Mouse (Mus musculus): ENCODE data around the gene Sept9. TPM values are rescaled to one million over a fixed set of nuclear protein-coding genes. Genes with fewer than 3 reads are reported as not detected.

Gene Sept9
- polyA plus RNA-seq, 1 experiment from 2014 or later = 126 TPM

- Histone ChIP-seq H3K4me2 (peak overlapping the region; percentile 91), H3K9me3 (replicated peaks) (no peaks in the 10 kb centered on the region), H3K27me3 (no peaks in the 10 kb centered on the region), H3K4me3 (replicated peaks) (peak overlapping the region; percentile 57), H3K9ac (peak overlapping the region; percentile 62), H3K27ac (peak overlapping the region; percentile 89), H3K4me1 (peaks cover 87% of the 10 kb centered on the region), H3K36me3 (no peaks in the 10 kb centered on the region)
- WGBS = 3% methylated on average over 17 of the region's 17 CpGs
- ATAC-seq (replicated peaks; ENCODE audit: low FRiP score) = peak; percentile 16
These were observed 132.1 kb downstream of the Sept9 start for GRCm38 (mm10) chr11:117331361-117332241.

GRCm38 (mm10) chr11:117332242-117333149 is 133.0 kb downstream of the Sept9 start:
- Histone ChIP-seq H3K4me3 (replicated peaks) (peak overlapping the region; percentile 57), H3K27ac (peak overlapping the region; percentile 89), H3K9ac (peak overlapping the region; percentile 62), H3K4me2 (peak overlapping the region; percentile 91), H3K4me1 (peaks cover 84% of the 10 kb centered on the region), H3K36me3 (no peaks in the 10 kb centered on the region), H3K9me3 (replicated peaks) (no peaks in the 10 kb centered on the region), H3K27me3 (no peaks in the 10 kb centered on the region)
- ATAC-seq (replicated peaks; ENCODE audit: low FRiP score) = peak; percentile 79
- 2% methylated on average over 37 of the region's 37 CpGs for WGBS

GRCm38 (mm10) chr11:117333150-117333715 is 133.8 kb downstream of the Sept9 start:
- peak overlapping the region; percentile 57 for H3K4me3 ChIP-seq (replicated peaks)
- peaks cover 84% of the 10 kb centered on the region for H3K4me1 ChIP-seq
- H3K4me2 ChIP-seq = peak overlapping the region; percentile 91
- H3K9ac ChIP-seq = peak overlapping the region; percentile 62
- H3K9me3 ChIP-seq (replicated peaks) = no peaks in the 10 kb centered on the region
- 29% methylated on average over 13 of the region's 13 CpGs for WGBS
- no peak for ATAC-seq (replicated peaks; ENCODE audit: low FRiP score)
- H3K27ac ChIP-seq = peak overlapping the region; percentile 89
- H3K36me3 ChIP-seq = no peaks in the 10 kb centered on the region
- no peaks in the 10 kb centered on the region for H3K27me3 ChIP-seq

- WGBS = 26% methylated on average over 6 of the region's 6 CpGs
These were observed 134.6 kb downstream of the Sept9 start for GRCm38 (mm10) chr11:117334101-117334500.

GRCm38 (mm10) chr11:117335146-117335545 is 135.7 kb downstream of the Sept9 start:
- H3K4me3 ChIP-seq (replicated peaks) = no peak overlapping the region
- ATAC-seq (replicated peaks; ENCODE audit: low FRiP score) = no peak
- H3K4me1 ChIP-seq = peaks cover 91% of the 10 kb centered on the region
- 0 out of 2 replicates have a peak, but pooled peaks cover 2% of the 10 kb centered on the region for H3K36me3 ChIP-seq
- H3K9me3 ChIP-seq (replicated peaks) = no peaks in the 10 kb centered on the region
- 0 out of 2 replicates have a peak overlapping the region, but pooled peaks have one; percentile 91 for H3K4me2 ChIP-seq
- WGBS = 98% methylated on average over 2 of the region's 2 CpGs
- H3K27ac ChIP-seq = 0 out of 2 replicates have a peak overlapping the region, but pooled peaks have one; percentile 28
- no peak overlapping the region for H3K9ac ChIP-seq
- H3K27me3 ChIP-seq = no peaks in the 10 kb centered on the region

More at GRCm38 (mm10) chr11:117334101-117334500, 134.6 kb downstream of the Sept9 start:
- Histone ChIP-seq H3K36me3 (no peaks in the 10 kb centered on the region), H3K9ac (peak overlapping the region; percentile 17; the same call in 1 of the 2 replicates), H3K4me1 (peaks cover 90% of the 10 kb centered on the region), H3K9me3 (replicated peaks) (no peaks in the 10 kb centered on the region), H3K27ac (peak overlapping the region; percentile 89), H3K4me3 (replicated peaks) (no peak overlapping the region), H3K4me2 (peak overlapping the region; percentile 91), H3K27me3 (no peaks in the 10 kb centered on the region)
- no peak for ATAC-seq (replicated peaks; ENCODE audit: low FRiP score)

- H3K36me3 ChIP-seq = 0 out of 2 replicates have a peak, but pooled peaks cover 7% of the 10 kb centered on the region
- H3K27me3 ChIP-seq = no peaks in the 10 kb centered on the region
- H3K4me3 ChIP-seq (replicated peaks) = no peak overlapping the region
- 83% methylated on average over 7 of the region's 7 CpGs for WGBS
- no peaks in the 10 kb centered on the region for H3K9me3 ChIP-seq (replicated peaks)
- no peak for ATAC-seq (replicated peaks; ENCODE audit: low FRiP score)
- H3K4me1 ChIP-seq = peaks cover 91% of the 10 kb centered on the region
- no peak overlapping the region for H3K4me2 ChIP-seq
- H3K27ac ChIP-seq = no peak overlapping the region
- H3K9ac ChIP-seq = no peak overlapping the region
These were observed 136.8 kb downstream of the Sept9 start for GRCm38 (mm10) chr11:117336081-117336788.

- 85% methylated on average over 9 of the region's 9 CpGs for WGBS
- Histone ChIP-seq H3K36me3 (0 out of 2 replicates have a peak, but pooled peaks cover 7% of the 10 kb centered on the region), H3K4me3 (replicated peaks) (no peak overlapping the region), H3K4me1 (peaks cover 85% of the 10 kb centered on the region), H3K27me3 (no peaks in the 10 kb centered on the region), H3K9me3 (replicated peaks) (no peaks in the 10 kb centered on the region), H3K27ac (no peak overlapping the region), H3K4me2 (no peak overlapping the region), H3K9ac (no peak overlapping the region)
- no peak for ATAC-seq (replicated peaks; ENCODE audit: low FRiP score)
These were observed 138.3 kb downstream of the Sept9 start for GRCm38 (mm10) chr11:117337749-117338148.

GRCm38 (mm10) chr11:117338503-117338902 is 139.0 kb downstream of the Sept9 start:
- no peak for ATAC-seq (replicated peaks; ENCODE audit: low FRiP score)
- no peaks in the 10 kb centered on the region for H3K27me3 ChIP-seq
- H3K9ac ChIP-seq = 0 out of 2 replicates have a peak overlapping the region, but pooled peaks have one; percentile 18
- H3K9me3 ChIP-seq (replicated peaks) = no peaks in the 10 kb centered on the region
- peaks cover 83% of the 10 kb centered on the region for H3K4me1 ChIP-seq
- H3K27ac ChIP-seq = peak overlapping the region; percentile 4; the same call in 1 of the 2 replicates
- 56% methylated on average over 8 of the region's 8 CpGs for WGBS
- H3K4me3 ChIP-seq (replicated peaks) = no peak overlapping the region
- H3K36me3 ChIP-seq = 0 out of 2 replicates have a peak, but pooled peaks cover 7% of the 10 kb centered on the region
- no peak overlapping the region for H3K4me2 ChIP-seq

- no peak for ATAC-seq (replicated peaks; ENCODE audit: low FRiP score)
- H3K4me3 ChIP-seq (replicated peaks) = no peak overlapping the region
- H3K4me1 ChIP-seq = peaks cover 83% of the 10 kb centered on the region
- H3K27me3 ChIP-seq = no peaks in the 10 kb centered on the region
- H3K9ac ChIP-seq = no peak overlapping the region
- H3K4me2 ChIP-seq = no peak overlapping the region
- H3K27ac ChIP-seq = no peak overlapping the region
- 84% methylated on average over 3 of the region's 3 CpGs for WGBS
- H3K36me3 ChIP-seq = 0 out of 2 replicates have a peak, but pooled peaks cover 7% of the 10 kb centered on the region
- no peaks in the 10 kb centered on the region for H3K9me3 ChIP-seq (replicated peaks)
These were observed 139.6 kb downstream of the Sept9 start for GRCm38 (mm10) chr11:117339050-117339449.

GRCm38 (mm10) chr11:117341218-117341617 is 141.8 kb downstream of the Sept9 start:
- no peak overlapping the region for H3K4me3 ChIP-seq (replicated peaks)
- no peaks in the 10 kb centered on the region for H3K9me3 ChIP-seq (replicated peaks)
- peaks cover 84% of the 10 kb centered on the region for H3K4me1 ChIP-seq
- 69% methylated on average over 7 of the region's 7 CpGs for WGBS
- no peak for ATAC-seq (replicated peaks; ENCODE audit: low FRiP score)
- H3K4me2 ChIP-seq = no peak overlapping the region
- H3K27me3 ChIP-seq = no peaks in the 10 kb centered on the region
- 0 out of 2 replicates have a peak, but pooled peaks cover 7% of the 10 kb centered on the region for H3K36me3 ChIP-seq
- no peak overlapping the region for H3K27ac ChIP-seq
- H3K9ac ChIP-seq = no peak overlapping the region

- no peak for ATAC-seq (replicated peaks; ENCODE audit: low FRiP score)
- H3K4me1 ChIP-seq = peaks cover 88% of the 10 kb centered on the region
- WGBS = 96% methylated on average over 7 of the region's 7 CpGs
- H3K4me2 ChIP-seq = no peak overlapping the region
- no peak overlapping the region for H3K4me3 ChIP-seq (replicated peaks)
- H3K27ac ChIP-seq = no peak overlapping the region
- no peaks in the 10 kb centered on the region for H3K27me3 ChIP-seq
- 0 out of 2 replicates have a peak, but pooled peaks cover 7% of the 10 kb centered on the region for H3K36me3 ChIP-seq
- no peaks in the 10 kb centered on the region for H3K9me3 ChIP-seq (replicated peaks)
- H3K9ac ChIP-seq = no peak overlapping the region
These were observed 142.6 kb downstream of the Sept9 start for GRCm38 (mm10) chr11:117342076-117342475.

Data from kidney, embryonic 15.5 days (tissue).